Mouse (Mus musculus) urinary bladder, postnatal 10 days (tissue): Measurements from ENCODE around the gene 4931428F04Rik.
"Not testable (repeated sequence)": the region's sequence is repeated elsewhere in the genome, so short reads cannot be mapped to it uniquely, and the experiment has no call there.

Experiments
- DNase-seq: peaks from one replicate; pipeline ENCODE4 v3.0.0; 2022; ENCODE audit warnings: low spot score

Gene 4931428F04Rik

DNA sequence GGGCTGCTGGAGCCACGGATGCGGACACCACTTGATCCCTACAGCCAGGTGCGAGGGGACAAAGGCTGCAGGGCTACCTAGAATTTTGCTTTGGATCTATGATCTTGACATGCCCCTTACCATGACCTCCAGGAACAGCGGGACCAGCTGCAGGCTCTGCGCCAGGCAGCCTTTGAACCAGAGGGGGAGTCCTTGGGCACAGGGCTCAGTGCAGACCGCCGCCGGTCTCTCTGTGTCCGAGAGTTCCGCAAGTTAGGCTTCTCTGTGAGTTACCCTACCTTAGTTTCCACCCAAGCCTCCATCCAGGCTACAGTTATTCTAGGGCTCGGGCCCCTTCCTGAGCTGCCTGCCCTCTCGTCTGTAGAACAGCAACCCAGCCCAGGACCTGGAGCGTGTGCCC is 18.0 kb upstream of the 4931428F04Rik start:
- no peak for DNase-seq

DNA sequence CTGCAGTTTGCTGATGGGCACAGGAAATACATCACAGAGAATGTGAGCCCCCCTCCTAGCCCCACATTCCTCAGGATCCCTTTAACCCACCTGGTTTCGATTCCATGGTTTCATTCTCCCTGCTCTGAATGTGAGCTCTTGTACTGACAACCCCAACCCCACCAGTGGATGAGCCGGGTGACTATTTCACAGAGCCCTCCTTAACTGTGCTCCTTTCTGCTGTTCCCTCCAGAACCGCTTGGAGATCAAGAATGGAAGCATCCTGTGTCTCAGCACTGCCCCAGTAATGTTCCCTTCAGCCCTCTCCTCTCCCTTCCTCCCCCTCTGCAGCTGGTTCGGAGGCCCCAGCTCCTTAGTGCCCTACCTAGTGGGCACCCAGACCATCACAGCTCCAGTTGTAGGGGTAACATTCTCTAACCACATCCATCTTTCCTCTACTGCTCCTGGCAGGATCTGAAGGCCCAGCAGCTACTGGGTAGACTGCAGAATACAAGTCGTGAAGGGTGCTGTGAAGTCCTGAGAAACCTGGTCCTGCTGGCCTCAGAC is 16.6 kb upstream of the 4931428F04Rik start:
- DNase-seq = no peak

DNA sequence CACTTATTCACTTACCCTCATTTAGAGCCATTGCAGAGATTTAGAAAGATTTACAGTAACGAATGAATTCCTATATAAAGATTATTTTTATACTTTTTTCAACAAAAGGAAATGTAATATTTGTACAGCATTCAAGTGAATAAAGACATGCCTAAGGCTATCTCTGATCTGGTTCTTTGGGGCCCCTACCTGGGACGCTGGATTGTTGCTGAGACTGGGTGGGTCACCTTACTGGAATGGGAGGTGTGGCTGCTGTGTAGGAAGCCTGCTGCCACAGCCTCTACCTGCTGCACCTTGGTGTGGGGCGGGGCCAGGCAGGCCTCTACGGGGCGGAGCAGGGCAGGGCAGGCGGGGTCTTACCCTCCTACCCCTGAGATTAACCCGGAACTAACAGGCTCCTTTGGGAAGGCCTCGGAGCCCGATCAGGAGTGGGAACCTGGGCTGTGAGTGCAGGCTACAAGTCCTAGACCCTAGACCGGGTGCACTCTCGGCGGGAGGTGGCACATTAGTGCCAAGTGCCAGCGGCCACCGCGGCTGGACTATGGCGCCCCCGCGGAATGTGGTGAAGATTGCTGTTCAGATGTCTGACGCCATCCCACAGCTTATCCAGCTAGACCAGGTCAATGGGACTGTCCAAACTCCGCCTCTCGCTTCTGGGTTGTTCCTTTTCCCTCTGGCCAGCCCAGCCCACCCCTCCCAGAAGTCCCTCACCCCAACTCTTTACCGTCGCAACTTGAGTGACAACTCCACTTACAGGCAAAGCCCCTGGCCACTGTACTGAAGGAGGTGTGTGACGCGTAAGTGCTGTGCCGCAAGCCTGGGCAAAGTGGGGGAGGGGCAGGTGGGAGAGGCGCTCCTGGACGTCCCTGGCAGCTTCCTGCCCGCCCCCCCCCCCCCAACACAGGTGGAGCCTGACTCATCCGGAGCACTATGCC is 15.8 kb upstream of the 4931428F04Rik start, which contains the start of gene Elmo3:
Gene Elmo3 (plus strand): TSS at position 391 of the 935 bp plus-strand sequence.
- no peak for DNase-seq

DNA sequence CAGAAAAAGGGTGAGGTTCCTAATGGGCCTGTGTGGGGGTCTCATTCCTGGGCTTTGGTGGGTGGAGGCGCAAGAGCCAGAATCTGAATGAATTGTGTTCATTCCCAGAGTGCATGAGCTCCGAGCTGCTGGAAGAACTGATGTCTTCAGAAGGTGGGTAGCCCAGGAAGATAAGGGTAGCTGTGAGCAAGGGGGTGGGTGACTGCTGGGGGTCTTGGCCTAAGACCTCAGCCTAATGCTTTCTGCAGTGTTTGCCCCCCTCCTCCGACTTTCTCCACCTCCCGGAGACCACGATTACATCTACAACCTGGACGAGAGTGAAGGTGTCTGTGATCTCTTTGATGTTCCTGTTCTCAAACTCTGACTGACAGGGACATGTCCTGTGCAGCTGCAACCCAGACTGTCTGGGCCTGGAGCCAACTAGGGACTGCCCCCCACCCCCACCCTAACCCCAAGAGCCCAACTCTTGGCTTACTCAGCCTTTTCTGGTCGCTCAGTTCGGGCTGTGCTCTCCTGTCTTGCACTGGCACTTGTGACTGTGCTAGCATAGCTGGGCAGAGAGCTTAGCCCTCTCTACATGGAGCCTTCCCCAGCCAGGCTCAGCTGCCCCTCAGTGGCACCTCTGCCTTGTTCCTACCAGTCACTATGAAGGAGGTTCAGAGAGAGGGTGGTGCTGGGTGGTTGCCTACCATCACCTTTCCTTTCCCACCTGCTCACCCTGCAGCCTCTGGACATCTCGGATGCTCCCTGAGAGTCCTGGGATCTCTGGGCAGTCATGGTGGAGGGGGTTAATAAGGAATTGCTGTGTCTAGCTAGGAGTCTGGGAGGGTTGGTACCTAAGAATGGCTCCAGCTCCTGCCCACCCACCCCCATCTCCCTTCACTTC is 14.9 kb upstream of the 4931428F04Rik start:
- no peak for DNase-seq

DNA sequence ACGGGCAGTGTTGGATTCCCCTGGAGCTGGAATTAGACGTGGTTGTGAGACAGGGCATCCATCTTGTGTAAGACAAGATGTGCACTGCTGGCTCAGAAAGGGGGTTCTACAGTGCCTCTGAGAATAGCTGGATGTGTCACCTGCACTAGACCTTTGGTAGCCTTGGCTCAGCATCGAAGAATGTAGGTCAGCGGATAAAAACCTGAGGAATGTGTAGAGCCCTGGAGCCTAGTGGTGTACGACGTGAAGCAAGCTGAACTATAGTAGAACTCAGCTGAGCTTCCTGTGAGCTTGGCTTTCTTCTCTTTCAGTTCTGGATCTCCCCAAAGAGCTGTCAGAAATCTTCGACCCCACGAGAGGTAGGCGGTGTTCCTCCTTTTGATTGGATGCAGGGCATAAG is 14.2 kb upstream of the 4931428F04Rik start:
- DNase-seq = no peak

DNA sequence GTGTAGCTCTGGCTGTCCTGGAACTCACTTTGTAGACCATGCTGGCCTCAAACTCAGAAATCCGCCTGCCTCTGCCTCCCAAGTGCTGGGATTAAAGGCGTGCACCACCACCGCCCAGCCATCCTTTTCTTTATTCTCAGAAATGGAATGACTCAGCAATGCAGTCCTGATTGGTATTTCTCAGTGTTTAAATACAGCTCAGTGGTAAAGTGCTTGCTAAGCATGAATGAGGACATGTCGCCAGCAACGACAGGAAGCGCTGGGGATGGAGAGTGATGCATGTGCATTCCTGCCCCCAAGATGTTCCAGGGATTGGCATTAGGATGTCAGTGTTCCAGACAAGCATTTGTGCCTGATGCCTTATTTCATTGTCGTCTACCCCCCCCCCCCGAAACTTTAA is 13.7 kb upstream of the 4931428F04Rik start:
- DNase-seq = no peak

DNA sequence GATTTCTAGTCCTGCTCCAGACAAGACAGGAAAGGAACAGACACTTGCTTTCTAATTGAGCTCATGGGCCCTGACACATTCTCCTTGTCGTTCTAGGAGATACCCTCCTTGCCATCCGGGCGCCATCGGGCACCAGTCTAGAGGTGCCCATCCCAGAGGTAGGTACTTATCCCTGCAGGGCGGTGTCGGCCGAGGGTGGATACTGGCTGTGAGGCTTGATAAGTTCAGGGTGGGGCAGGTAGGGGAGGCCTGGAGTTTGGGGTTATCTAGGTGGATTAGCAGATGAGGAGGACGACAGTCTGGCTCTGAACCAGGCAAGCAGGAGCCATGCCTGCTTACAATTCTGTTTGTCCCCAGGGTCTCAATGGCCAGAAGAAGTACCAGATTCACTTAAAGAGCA is 10.3 kb upstream of the 4931428F04Rik start:
- no peak for DNase-seq

DNA sequence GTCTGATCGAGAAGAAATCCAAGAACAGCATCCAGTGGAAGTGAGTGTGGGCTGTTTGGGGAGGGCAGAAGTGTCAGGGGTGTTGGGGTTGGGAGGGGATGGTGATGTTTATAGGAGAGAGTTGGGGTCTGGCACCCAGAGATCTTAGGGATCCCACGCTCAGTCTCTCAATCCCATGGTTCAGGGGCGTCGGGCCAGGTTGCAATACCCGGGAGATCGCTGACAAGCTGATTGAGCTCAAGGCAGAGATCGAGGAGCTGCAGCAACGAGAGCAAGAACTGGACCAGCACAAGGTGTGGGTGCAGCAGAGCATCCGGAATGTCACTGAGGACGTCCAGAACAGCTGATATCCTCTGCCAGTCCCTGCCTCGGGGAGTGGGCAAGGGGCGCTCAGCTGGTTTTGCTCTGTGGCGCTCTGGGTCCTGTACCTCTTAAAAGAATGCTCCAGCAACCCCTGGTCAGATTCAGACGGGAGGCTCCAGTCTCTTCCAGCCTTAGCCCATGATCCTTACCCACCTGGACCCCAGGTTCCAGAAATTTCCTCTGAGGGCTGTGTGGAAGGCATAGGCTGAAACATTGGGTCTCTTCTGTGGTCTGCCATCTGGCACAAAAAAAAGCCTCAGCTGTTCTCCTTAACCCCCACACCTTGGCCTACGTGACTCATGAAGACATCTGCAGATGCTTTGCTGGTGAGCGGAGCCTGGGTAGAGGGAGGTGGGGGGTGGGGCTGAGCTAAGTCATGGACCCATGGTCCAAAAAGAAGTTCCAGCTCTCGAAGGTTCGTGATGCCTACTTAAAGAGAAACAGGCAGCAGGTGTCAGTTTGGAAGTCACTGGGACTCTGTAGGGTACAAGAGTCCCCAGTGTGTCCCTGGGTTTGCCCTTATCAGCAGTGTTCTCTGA is 8.9 kb upstream of the 4931428F04Rik start:
- no peak for DNase-seq

DNA sequence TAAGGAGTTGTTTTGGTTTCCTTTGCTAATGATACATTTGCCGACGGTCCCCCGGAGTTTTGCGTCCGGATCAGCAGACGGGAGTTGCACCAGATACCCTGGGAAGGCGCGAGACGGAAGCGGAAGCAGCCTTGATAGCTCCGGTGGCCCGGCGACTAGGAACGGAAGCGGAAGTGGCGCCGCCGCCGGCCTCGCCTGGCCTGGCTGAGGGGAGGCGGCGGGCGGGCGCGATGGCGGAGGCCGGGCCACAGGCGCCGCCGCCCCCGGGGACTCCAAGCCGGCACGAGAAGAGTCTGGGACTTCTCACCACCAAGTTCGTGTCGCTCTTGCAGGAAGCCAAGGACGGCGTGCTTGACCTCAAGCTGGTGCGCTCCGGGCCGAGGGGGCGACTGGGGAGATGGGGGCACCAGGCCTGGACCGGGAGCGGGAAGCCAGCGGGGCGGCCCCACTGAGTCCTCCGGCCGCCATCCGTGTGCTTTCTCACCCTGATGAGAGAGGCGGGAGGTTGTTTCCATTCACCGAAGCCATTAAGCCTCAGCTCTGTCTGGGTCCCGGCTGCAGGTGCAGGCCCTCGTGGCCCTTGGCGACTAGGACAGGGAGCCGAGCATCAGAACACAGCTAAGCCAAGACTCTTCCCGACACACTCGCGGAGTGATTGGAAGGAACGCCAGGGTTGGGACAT is 8.0 kb upstream of the 4931428F04Rik start, which contains the start of gene E2f4:
Gene E2f4 (plus strand): TSS at position 153 of the 682 bp plus-strand sequence.
- DNase-seq = no peak

DNA sequence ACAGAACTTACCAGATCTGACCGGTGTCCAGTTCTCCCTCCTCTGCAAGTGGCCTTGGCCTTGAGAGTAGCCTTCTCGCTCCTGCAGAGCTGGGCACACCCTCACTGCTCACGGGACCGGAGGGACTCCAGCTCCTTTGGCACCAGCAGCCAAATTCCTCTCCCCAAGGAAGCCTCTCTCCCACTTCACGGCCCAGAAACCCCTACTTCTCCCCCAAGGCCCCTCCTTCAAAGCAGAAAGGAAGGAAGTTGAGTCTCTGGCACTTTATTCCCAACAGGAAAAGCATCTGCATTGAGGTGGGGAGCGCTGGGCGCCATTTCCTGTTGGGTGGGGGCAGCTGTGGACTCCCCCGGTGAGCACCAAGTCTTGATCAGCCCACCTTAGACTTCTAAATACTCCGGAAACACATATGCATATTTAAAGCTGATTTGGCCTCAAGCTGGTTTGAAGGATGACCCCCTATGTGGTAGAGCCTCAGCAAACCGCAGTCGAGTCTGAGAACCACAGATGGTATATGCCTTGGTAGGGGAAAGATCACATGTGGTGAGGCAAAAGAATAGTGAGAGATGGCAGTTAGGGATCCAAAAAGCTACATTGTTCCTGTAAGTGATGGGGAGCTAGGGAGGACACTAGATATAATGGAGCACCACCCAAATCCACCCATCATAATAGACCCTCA is 6.4 kb upstream of the 4931428F04Rik start, which contains the start of gene Exoc3l:
Gene Exoc3l (minus strand): TSS at position 207 of the 679 bp plus-strand sequence.
- DNase-seq = no peak

DNA sequence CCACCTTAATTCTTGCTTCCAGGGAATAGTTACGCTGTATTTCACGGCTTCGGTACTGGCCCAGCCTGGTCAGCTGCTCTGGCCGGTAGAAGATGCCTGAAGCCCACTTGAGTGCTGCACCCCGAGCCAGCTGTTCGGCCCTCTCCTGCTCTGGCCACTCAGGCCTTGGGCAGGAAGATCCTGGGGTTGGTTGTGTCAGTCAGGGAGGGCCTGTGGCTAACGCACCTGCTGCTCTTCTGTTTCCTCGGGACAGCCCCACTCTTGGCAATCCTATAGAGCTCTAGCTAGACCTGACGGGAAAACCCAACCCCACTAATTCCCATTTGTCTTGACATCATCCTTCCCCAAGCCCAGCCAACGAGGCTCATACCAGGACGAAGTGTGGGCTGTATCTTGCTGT is 5.6 kb upstream of the 4931428F04Rik start:
- no peak for DNase-seq

DNA sequence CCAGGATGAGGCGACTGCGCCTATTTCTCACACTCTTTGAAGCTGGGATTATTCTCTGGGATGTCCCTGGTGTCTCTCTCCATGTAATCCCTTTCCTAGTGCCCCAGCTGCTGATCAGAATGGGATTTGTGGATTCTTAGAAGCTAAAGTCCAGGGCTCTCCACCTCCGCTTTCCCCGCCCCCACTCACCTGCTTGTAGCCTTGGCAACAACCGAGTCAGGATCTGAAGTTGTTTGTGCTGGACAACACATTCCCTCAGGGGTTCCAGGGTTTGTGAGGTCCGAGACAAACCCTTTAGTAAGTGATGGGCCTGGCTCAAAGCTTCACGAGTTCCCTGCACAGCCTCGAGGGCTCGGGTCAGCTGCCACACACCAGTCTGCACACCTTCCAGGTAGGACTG is 5.1 kb upstream of the 4931428F04Rik start:
- no peak for DNase-seq

DNA sequence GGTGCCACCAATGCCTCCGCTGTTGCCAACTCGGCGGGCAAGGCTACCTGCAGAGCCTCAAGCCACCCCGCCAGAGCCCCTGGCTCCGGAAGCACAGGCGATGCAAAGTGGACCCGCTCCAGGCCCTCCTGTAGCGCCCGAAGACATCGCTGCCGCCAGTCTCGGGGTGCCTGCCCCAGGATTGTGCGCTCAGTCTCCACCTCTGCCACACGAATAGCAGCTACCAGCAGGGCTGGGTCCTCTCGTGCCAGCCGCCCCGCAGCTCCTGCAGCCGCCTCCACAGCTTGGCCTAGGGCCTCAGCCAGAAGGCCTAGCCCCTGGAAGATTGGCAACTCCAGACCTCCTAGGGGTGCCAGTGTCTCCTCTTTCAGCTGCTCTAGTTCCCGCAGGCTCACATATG is 3.7 kb upstream of the 4931428F04Rik start:
- no peak for DNase-seq

DNA sequence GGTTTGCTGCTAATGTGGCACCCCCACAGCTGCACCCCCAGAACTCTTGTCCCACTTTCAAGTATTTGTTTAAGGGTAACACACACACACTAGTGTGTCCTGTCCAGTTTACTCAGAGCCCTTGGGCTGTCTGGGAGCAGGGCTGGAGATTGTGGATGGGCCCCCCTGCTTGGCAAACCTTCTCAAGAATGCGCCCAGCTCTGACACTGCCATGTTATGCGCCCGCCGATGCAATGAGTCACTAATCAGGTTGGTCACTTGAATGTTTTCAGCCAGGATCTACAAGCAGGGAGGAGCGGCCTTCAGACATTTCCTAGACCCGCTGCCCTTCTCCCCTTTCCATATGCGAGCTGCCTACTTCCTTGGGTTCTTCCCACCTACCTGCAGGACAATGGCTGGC is 2.8 kb upstream of the 4931428F04Rik start:
- DNase-seq = no peak

DNA sequence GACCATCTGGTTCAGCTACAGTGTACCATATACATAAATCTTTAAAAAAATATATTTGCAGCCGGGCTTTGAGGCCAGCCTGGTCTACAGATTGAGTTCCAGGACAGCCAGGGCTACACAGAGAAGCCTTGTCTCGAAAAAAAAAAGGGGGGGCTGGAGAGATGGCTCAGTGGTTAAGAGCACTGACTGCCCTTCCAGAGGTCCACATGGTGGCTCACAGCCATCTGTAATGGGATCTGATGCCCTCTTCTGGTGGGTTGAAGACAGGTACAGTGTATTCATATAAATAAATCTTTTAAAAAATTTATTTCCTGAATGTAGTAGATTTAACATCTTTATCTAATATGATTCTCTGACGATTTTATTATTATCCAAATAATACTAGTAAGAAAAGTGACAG is 2.1 kb upstream of the 4931428F04Rik start:
- DNase-seq = not testable (repeated sequence)

DNA sequence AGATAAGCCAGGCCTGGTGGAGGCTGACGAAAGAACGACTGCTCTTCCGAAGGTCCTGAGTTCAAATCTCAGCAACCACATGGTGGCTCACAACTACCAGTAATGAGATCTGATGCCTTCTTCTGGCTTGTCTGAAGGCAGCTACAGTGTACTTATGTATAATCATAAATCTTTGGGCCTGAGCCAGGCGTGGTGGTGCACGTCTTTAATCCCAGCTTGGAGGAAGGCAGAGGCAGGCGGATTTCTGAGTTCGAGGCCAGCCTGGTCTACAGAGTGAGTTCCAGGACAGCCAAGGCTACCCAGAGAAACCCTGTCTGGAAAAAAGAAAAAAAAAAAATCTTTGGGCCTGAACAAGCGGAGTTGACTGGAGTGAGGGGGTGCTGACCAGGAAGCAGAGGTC is 1.7 kb upstream of the 4931428F04Rik start:
- not testable (repeated sequence) for DNase-seq

DNA sequence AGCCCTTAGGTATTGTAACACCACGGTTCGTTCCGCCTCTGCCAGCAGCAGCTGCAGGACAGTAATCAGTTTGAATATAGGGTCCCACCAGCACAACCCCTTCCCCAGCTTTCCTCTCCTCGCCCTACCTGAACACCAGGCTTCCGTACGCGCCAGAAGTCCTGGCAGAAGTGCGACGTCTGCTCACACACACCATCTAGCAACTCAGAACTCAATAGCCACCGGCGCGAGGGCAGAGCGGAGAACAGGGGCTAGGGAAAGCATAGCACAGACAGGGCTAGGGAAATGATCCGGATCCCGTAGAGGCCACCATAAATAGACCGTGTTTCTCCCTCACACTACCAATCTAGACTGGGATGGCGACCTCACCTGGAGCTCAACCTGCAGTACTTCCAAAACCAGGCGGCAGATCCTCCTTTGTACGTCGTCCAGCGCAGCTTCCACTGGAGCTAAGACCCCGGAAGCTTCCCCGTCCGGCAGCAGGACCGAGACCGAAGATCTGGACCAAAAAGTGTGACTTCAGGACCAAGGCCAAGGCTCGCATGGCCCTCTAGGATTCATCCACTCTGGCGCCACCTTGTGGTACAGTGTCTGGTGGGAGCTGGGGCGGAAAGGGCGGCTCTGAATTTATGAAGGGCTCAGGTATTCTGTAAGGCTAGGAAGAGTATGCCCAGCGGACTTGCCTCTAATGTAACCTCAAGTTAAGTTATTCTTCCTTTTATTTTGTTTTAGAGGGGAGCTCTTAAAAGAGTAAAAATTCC is 1.1 kb upstream of the 4931428F04Rik start:
- DNase-seq = peak; percentile 86

DNA sequence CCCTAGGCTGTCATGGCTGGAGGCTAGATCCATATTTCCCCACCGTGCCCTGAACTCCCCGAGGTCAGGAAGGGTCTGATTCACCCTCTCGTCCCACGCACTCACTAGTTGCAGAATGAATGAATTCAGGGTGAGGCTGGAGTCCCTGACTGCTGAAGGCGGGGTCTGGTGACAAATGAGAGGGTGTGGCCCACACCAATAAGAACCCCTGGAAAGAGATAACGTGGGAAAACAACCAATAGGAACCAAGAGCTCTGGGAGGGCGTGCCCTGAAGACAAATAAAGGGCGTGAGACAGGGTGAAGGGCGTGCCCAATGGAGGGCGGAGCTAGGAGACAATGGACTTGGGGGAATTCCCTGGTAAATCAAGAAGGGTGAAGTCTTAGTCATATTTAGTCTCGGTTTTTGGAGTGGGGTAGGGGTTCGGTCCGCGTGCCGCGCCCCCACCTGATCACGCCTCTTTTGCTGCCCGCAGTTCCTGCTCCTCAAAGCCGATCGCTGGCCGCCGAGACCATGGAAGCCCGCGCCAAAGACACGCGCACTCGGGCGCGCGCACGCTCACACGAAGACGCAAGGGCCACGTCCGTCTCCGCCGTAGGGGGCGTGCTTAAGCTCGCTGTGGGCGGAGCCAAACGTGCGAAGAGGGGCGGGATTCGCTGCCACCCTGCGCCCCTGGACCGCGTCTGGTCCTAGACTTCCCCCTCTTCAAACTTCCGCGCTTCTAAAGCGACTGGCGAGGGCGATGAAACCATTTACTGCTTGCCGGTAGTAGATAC is 519 bp downstream of the 4931428F04Rik start:
- peak; percentile 65 for DNase-seq
